Mouse (Mus musculus): Measurements from ENCODE around the gene Bahd1. TPM values are rescaled to one million over a fixed set of nuclear protein-coding genes. Genes with fewer than 3 reads are reported as not detected.

Bahd1 gene
- polyA plus RNA-seq, 1 experiment from 2014 or later, result 1.3 TPM

DNA sequence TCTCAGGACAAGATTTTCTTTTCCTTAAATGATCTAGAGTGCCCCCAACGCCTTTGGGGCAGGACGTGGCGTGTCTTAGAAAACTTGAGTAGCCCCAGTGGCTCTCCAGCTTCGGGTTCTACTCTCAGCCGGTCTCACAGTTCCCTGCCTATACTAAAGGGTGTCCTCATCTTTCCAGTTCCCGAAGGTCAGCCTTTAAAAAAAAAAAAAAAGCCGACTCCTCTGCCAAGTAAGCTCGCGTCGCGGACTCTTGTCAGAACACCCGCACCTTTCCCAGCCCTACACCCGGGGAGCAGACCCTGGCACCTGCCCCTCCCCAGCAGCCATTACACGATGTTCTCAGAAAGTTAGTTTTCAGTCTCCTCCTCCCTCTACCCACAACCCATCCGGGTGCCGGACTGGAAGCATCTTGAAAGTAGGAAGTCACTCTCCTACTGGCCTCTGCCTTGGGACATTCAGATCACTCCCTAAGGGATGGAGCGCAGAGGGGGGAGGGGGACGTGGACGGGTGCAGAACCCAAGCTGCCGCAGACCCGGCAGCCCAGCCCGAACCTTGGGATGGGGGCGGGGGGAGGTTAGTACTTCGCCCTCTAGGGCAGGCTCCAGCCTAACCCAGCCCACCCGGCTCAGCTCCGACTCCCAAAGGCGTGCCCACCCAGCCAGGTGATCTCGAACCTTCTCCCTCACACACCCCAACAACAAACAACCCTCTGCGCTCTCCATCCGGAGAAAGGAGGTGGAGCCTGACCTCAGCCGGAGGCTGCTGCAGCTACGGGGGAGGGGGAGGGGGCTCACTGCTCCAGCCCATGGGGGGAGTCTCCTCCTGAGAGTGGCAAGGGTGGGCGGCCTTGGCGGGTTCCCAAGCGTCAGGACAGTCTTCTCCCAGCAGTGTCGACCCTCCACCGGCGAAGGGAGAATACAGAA, 3.9 kb upstream of the Bahd1 start:
- DNase-seq (ENCODE audit: low spot score) (peak; percentile 73), ATAC-seq (replicated peaks; ENCODE audit: low FRiP score) (0 out of 2 replicates have a peak, but pooled peaks have one; percentile 11)
- H3K27me3 ChIP-seq (ENCODE audit: control insufficient read depth, insufficient read depth, low read length), result peaks cover 55% of the 10 kb centered on the region
- H3K36me3 ChIP-seq (ENCODE audit: control insufficient read depth, insufficient read depth, low read length), result no peaks in the 10 kb centered on the region
- peaks cover 29% of the 10 kb centered on the region for H3K4me1 ChIP-seq (replicated peaks; ENCODE audit: control insufficient read depth, insufficient read depth, low read length)
- H3K27ac ChIP-seq (ENCODE audit: low read depth, low read length), result no peak overlapping the region
- H3K9ac ChIP-seq (ENCODE audit: low read length), result peak overlapping the region; percentile 29; the same call in 1 of the 2 replicates
- WGBS, result under 1% methylated on average over 37 of the region's 38 CpGs
- H3K4me3 ChIP-seq (ENCODE audit: low read depth, low read length), result peak overlapping the region; percentile 38
- H3K9me3 ChIP-seq (ENCODE audit: control insufficient read depth, low read length), result no peaks in the 10 kb centered on the region
- H3K4me2 ChIP-seq (ENCODE audit: low read depth, low read length, severe bottlenecking), result peak overlapping the region; percentile 69

DNA sequence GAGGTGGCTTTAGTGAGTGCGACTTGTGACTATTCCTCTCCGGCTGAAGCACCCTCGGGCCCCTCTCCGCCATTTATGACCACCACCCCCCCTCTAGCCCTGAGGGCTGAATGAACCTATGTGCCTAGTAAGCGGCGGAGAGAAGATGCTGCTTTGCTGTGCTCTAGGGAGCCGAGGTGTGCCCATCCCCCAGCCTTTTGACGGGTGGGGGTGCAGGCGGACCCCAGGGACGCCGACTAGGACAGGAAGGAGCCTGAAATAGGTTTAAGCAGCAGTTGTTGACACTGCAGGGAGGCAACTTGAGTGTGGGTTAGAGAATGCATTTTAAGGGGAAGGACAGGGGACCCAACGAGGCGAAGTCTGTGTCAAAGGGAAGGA, 3.3 kb upstream of the Bahd1 start:
- DNase-seq (ENCODE audit: low spot score), result no peak
- H3K4me2 ChIP-seq (ENCODE audit: low read depth, low read length, severe bottlenecking), result peak overlapping the region; percentile 69
- no peak overlapping the region for H3K27ac ChIP-seq (ENCODE audit: low read depth, low read length)
- under 1% methylated on average over 13 of the region's 13 CpGs for WGBS
- peaks cover 29% of the 10 kb centered on the region for H3K4me1 ChIP-seq (replicated peaks; ENCODE audit: control insufficient read depth, insufficient read depth, low read length)
- H3K9ac ChIP-seq (ENCODE audit: low read length), result peak overlapping the region; percentile 29; the same call in 1 of the 2 replicates
- no peaks in the 10 kb centered on the region for H3K9me3 ChIP-seq (ENCODE audit: control insufficient read depth, low read length)
- no peak for ATAC-seq (replicated peaks; ENCODE audit: low FRiP score)
- H3K27me3 ChIP-seq (ENCODE audit: control insufficient read depth, insufficient read depth, low read length), result peaks cover 55% of the 10 kb centered on the region
- H3K36me3 ChIP-seq (ENCODE audit: control insufficient read depth, insufficient read depth, low read length), result no peaks in the 10 kb centered on the region
- peak overlapping the region; percentile 38 for H3K4me3 ChIP-seq (ENCODE audit: low read depth, low read length)

DNA sequence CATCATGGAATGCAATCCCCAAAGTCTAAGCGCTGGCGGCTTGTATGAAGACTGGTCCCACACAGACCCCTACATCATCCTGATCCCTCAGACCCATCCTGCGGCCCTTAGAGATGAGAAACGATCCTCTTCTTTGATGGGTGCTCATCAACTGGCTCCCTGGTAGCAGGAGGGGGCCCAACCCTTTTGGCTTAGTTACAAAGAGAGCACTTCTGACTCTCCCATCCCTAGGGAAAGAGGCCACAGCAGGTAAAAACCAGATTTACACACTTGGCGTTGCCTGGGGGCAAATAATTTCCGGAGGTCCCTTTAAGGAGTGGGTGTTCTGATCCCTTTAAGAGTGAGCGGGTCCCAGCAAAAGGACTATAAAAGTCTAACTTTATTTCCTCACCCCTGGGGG, 2.8 kb upstream of the Bahd1 start:
- WGBS, result 0% methylated on average over 7 of the region's 7 CpGs
- Histone ChIP-seq H3K9ac (ENCODE audit: low read length) (no peak overlapping the region), H3K4me1 (replicated peaks; ENCODE audit: control insufficient read depth, insufficient read depth, low read length) (peaks cover 29% of the 10 kb centered on the region)

DNA sequence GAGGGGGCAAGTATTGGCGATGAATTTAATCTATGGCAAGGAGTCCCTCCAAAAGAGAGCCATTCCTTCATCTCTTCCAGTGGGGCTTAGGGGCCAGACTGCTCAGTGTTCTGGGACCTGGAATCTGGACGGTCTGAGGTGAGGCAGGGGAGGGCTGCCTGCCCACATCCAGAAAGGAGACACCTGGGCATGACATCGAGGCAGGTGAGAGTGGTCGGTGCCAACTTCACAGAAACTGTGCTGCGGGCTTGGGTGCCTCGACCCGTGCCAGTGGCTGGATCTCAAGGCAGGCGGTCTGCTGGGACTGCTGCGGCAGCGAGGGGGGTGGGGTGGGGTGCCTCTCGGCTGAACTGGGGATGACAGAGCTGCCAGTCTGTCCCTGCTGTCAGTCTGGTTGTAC, 2.4 kb upstream of the Bahd1 start:
- H3K4me2 ChIP-seq (ENCODE audit: low read depth, low read length, severe bottlenecking), result no peak overlapping the region
- H3K4me3 ChIP-seq (ENCODE audit: low read depth, low read length), result no peak overlapping the region
- peaks cover 31% of the 10 kb centered on the region for H3K4me1 ChIP-seq (replicated peaks; ENCODE audit: control insufficient read depth, insufficient read depth, low read length)
- peaks cover 55% of the 10 kb centered on the region for H3K27me3 ChIP-seq (ENCODE audit: control insufficient read depth, insufficient read depth, low read length)
- H3K27ac ChIP-seq (ENCODE audit: low read depth, low read length), result no peak overlapping the region
- 1% methylated on average over 11 of the region's 11 CpGs for WGBS
- DNase-seq (ENCODE audit: low spot score) (no peak), ATAC-seq (replicated peaks; ENCODE audit: low FRiP score) (no peak)
- H3K9me3 ChIP-seq (ENCODE audit: control insufficient read depth, low read length), result no peaks in the 10 kb centered on the region
- no peaks in the 10 kb centered on the region for H3K36me3 ChIP-seq (ENCODE audit: control insufficient read depth, insufficient read depth, low read length)
- no peak overlapping the region for H3K9ac ChIP-seq (ENCODE audit: low read length)

More for the DNA sequence above, 2.8 kb upstream of the Bahd1 start:
- no peak overlapping the region for H3K27ac ChIP-seq (ENCODE audit: low read depth, low read length)
- ATAC-seq (replicated peaks; ENCODE audit: low FRiP score) (no peak), DNase-seq (ENCODE audit: low spot score) (no peak)
- no peak overlapping the region for H3K4me3 ChIP-seq (ENCODE audit: low read depth, low read length)
- H3K36me3 ChIP-seq (ENCODE audit: control insufficient read depth, insufficient read depth, low read length), result no peaks in the 10 kb centered on the region
- peaks cover 55% of the 10 kb centered on the region for H3K27me3 ChIP-seq (ENCODE audit: control insufficient read depth, insufficient read depth, low read length)
- H3K9me3 ChIP-seq (ENCODE audit: control insufficient read depth, low read length), result no peaks in the 10 kb centered on the region
- no peak overlapping the region for H3K4me2 ChIP-seq (ENCODE audit: low read depth, low read length, severe bottlenecking)

DNA sequence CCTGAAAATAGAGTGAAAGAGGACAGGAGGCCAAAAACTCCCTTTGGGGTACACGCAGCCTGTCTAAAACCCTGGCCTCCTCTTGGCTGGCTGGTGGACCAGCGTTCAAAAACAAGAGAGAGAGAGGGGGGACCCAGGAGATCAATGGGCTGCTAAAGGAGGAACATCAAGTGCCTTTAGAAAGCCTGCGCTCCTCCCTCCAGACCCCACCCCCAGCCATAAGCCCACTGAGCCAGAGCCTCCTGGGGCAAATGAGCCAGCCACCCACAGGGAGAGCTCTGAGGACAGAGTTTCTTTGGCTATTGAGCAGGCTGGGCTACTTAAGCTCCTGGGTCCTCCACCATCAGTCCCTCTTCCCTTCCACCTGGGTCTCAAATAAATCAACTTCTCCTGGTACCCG, 1.4 kb upstream of the Bahd1 start:
- peaks cover 35% of the 10 kb centered on the region for H3K4me1 ChIP-seq (replicated peaks; ENCODE audit: control insufficient read depth, insufficient read depth, low read length)
- DNase-seq (ENCODE audit: low spot score), result no peak

DNA sequence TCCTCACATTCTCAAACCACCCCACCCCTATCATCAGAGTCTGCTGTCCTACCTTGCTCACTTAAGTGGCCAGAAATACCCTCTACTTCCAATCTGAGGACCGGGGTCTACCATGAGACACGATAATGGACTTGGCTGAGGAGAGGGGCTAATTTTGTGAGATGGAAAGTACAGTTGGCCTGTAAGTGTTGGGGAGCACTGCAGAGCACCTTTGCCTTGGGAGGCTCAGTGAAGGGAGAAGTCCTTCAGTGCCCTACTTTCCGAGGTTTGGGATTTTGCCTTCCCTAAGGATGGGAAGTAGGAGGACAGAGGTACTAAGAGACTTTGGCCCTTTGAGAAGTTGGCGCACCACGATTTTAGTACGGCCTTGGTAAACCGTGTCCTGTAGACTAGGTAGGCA, 871 bp upstream of the Bahd1 start:
- DNase-seq (ENCODE audit: low spot score), result no peak
- no peak overlapping the region for H3K4me3 ChIP-seq (ENCODE audit: low read depth, low read length)
- 11% methylated on average over 7 of the region's 7 CpGs for WGBS

More for the DNA sequence above, 1.4 kb upstream of the Bahd1 start:
- H3K9ac ChIP-seq (ENCODE audit: low read length), result no peak overlapping the region
- no peaks in the 10 kb centered on the region for H3K36me3 ChIP-seq (ENCODE audit: control insufficient read depth, insufficient read depth, low read length)
- no peaks in the 10 kb centered on the region for H3K9me3 ChIP-seq (ENCODE audit: control insufficient read depth, low read length)
- no peak overlapping the region for H3K27ac ChIP-seq (ENCODE audit: low read depth, low read length)
- no peak overlapping the region for H3K4me2 ChIP-seq (ENCODE audit: low read depth, low read length, severe bottlenecking)
- ATAC-seq (replicated peaks; ENCODE audit: low FRiP score), result no peak
- H3K27me3 ChIP-seq (ENCODE audit: control insufficient read depth, insufficient read depth, low read length), result peaks cover 55% of the 10 kb centered on the region
- no peak overlapping the region for H3K4me3 ChIP-seq (ENCODE audit: low read depth, low read length)
- WGBS, result 5% methylated on average over 4 of the region's 4 CpGs

DNA sequence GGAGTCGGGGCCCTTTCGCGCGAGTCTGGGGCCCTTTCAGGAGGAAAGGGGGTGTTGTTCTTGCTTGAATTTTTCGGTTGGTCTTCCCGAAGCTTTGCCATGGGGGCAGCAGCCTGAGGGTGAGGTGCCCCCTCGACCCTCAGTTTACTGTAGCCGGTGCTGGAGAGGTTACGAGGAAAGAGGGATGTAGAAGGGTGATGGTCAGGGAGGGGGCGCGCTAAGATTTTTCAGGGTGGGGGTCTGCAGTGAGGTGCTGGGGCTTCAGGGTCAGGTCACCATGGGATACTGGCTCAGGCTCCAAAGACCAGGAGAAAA, 606 bp downstream of the Bahd1 start:
- WGBS, result under 1% methylated on average over 11 of the region's 11 CpGs
- peak overlapping the region; percentile 99 for H3K4me2 ChIP-seq (ENCODE audit: low read depth, low read length, severe bottlenecking)
- H3K36me3 ChIP-seq (ENCODE audit: control insufficient read depth, insufficient read depth, low read length), result no peaks in the 10 kb centered on the region
- no peak overlapping the region for H3K27ac ChIP-seq (ENCODE audit: low read depth, low read length)
- peaks cover 35% of the 10 kb centered on the region for H3K4me1 ChIP-seq (replicated peaks; ENCODE audit: control insufficient read depth, insufficient read depth, low read length)
- H3K27me3 ChIP-seq (ENCODE audit: control insufficient read depth, insufficient read depth, low read length), result peaks cover 44% of the 10 kb centered on the region
- peak overlapping the region; percentile 50 for H3K9ac ChIP-seq (ENCODE audit: low read length)
- H3K4me3 ChIP-seq (ENCODE audit: low read depth, low read length), result peak overlapping the region; percentile 91
- no peaks in the 10 kb centered on the region for H3K9me3 ChIP-seq (ENCODE audit: control insufficient read depth, low read length)
- DNase-seq (ENCODE audit: low spot score), result peak; percentile 66
- no peak; the same call in 1 of the 2 replicates for ATAC-seq (replicated peaks; ENCODE audit: low FRiP score)

More for the DNA sequence above, 871 bp upstream of the Bahd1 start:
- H3K27me3 ChIP-seq (ENCODE audit: control insufficient read depth, insufficient read depth, low read length), result peaks cover 55% of the 10 kb centered on the region
- no peaks in the 10 kb centered on the region for H3K9me3 ChIP-seq (ENCODE audit: control insufficient read depth, low read length)
- no peak overlapping the region for H3K4me2 ChIP-seq (ENCODE audit: low read depth, low read length, severe bottlenecking)
- H3K4me1 ChIP-seq (replicated peaks; ENCODE audit: control insufficient read depth, insufficient read depth, low read length), result peaks cover 35% of the 10 kb centered on the region
- H3K9ac ChIP-seq (ENCODE audit: low read length), result no peak overlapping the region
- no peak overlapping the region for H3K27ac ChIP-seq (ENCODE audit: low read depth, low read length)
- H3K36me3 ChIP-seq (ENCODE audit: control insufficient read depth, insufficient read depth, low read length), result no peaks in the 10 kb centered on the region
- ATAC-seq (replicated peaks; ENCODE audit: low FRiP score), result no peak

DNA sequence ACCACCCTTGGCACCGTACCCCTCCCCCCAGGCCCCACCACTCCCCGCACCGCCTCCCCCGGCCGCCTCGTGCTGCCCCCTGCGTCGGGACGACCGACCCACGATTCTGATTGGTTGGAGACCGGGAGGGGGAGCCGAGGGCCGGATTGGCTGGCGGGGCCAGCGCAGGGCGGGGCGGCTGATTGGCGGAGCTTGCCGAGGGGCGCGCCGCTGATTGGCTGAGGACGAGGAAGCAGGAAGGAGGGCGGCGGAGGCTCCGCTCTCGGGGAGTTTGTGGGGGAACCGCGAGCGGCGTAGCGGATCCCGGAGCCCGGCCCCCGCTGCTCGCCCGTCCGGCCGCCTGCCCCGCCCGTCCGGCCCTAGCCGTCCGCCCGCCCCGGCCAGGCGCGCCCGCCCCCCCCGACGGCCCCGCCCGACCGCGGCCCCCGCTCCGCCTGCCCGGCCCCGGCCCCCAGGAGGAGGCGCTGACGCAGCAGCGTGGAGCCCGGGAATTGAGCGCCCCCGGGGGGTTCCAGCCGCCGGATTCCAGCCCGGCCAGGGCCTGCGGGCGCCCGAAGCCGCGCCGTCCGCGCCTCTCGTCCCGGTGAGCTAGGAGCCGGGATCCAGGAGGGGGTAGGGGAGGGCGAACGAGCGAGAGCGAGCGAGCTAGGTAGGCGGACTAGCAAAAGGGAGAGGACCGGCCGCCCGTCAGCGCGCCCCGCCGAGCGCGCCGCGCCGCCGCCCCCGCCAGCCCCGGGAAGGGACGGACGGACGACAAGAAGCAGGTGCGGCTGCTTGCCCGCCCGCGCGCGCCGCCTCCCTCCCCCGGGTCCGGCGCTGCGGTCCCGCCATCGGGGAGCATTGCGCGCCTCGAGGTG, 1.2 kb downstream of the Bahd1 start:
- WGBS, result under 1% methylated on average over 89 of the region's 120 CpGs
- DNase-seq (ENCODE audit: low spot score), result peak; percentile 99

More for the DNA sequence above, 1.2 kb downstream of the Bahd1 start:
- no peaks in the 10 kb centered on the region for H3K9me3 ChIP-seq (ENCODE audit: control insufficient read depth, low read length)
- H3K4me3 ChIP-seq (ENCODE audit: low read depth, low read length), result peak overlapping the region; percentile 91
- H3K27me3 ChIP-seq (ENCODE audit: control insufficient read depth, insufficient read depth, low read length), result peaks cover 38% of the 10 kb centered on the region
- peak overlapping the region; percentile 81 for H3K9ac ChIP-seq (ENCODE audit: low read length)
- ATAC-seq (replicated peaks; ENCODE audit: low FRiP score), result peak; percentile 93
- peaks cover 32% of the 10 kb centered on the region for H3K4me1 ChIP-seq (replicated peaks; ENCODE audit: control insufficient read depth, insufficient read depth, low read length)
- H3K36me3 ChIP-seq (ENCODE audit: control insufficient read depth, insufficient read depth, low read length), result no peaks in the 10 kb centered on the region
- peak overlapping the region; percentile 99 for H3K4me2 ChIP-seq (ENCODE audit: low read depth, low read length, severe bottlenecking)
- H3K27ac ChIP-seq (ENCODE audit: low read depth, low read length), result 0 out of 2 replicates have a peak overlapping the region, but pooled peaks have one; percentile 57

Measured in forebrain, embryonic 11.5 days (tissue).